Mouse (Mus musculus): ENCODE data around the gene Eif2b4. TPM values are rescaled to one million over a fixed set of nuclear protein-coding genes. Genes with fewer than 3 reads are reported as not detected.

Eif2b4 gene
- polyA plus RNA-seq, 1 experiment from 2014 or later: 58.0 TPM

- H3K27ac ChIP-seq: no peak within 1 kb of the TSS
- H3K27me3 ChIP-seq (replicated peaks): peaks cover 58% of the 10 kb centered on the region
- under 1% methylated on average over 52 of the region's 52 CpGs for WGBS
- no peaks in the 10 kb centered on the region for H3K9me3 ChIP-seq
- no peak within 1 kb of the TSS for H3K9ac ChIP-seq
- H3K4me2 ChIP-seq (replicated peaks): peak within 1 kb of the TSS; percentile 45
- H3K4me3 ChIP-seq (replicated peaks): peak within 1 kb of the TSS; percentile 0; the same call in 1 of the 2 replicates
- H3K36me3 ChIP-seq: peaks cover 2% of the 10 kb centered on the region; the same call in 1 of the 2 replicates
- peak; percentile 43; the same call in 1 of the 2 replicates for ATAC-seq
- peaks cover 11% of the 10 kb centered on the region; the same call in 1 of the 2 replicates for H3K4me1 ChIP-seq (replicated peaks)
Observed at GRCm38 (mm10) chr5:31138241-31138967, 54.8 kb downstream of the Eif2b4 start, which contains the start of gene Ucn. TSS of gene Ucn (minus strand) at chr5:31138829.

- peak overlapping the region; percentile 45 for H3K4me2 ChIP-seq (replicated peaks)
Observed at GRCm38 (mm10) chr5:31137658-31138057, 55.6 kb downstream of the Eif2b4 start.

More at GRCm38 (mm10) chr5:31137658-31138057, 55.6 kb downstream of the Eif2b4 start:
- Histone ChIP-seq H3K27me3 (replicated peaks) (peaks cover 58% of the 10 kb centered on the region), H3K4me3 (replicated peaks) (no peak overlapping the region), H3K27ac (no peak overlapping the region), H3K36me3 (no peaks in the 10 kb centered on the region), H3K9me3 (no peaks in the 10 kb centered on the region), H3K4me1 (replicated peaks) (peaks cover 11% of the 10 kb centered on the region; the same call in 1 of the 2 replicates), H3K9ac (no peak overlapping the region)
- no peak for ATAC-seq
- WGBS: 2% methylated on average over 13 of the region's 13 CpGs

Other genes with a start within 250 kb of the Eif2b4 start
- gene Cgref1, start 247.8 kb downstream of the Eif2b4 start, polyA plus RNA-seq (2015; fragmentation: Nextera tagmentation; extraction: Ambion mirVana): 36.1 and 42.8 TPM in 2 replicates
- gene Preb, start 233.1 kb downstream of the Eif2b4 start, polyA plus RNA-seq (2015; fragmentation: Nextera tagmentation; extraction: Ambion mirVana): 166 and 192 TPM in 2 replicates
- gene Tcf23, start 224.8 kb downstream of the Eif2b4 start, polyA plus RNA-seq (2015; fragmentation: Nextera tagmentation; extraction: Ambion mirVana): 2.2 and 2.3 TPM in 2 replicates
- gene Atraid, start 145.1 kb downstream of the Eif2b4 start, polyA plus RNA-seq (2015; fragmentation: Nextera tagmentation; extraction: Ambion mirVana): 164 and 171 TPM in 2 replicates
- 12.8 and 15.1 TPM in 2 replicates for gene Slc5a6, start 144.5 kb downstream of the Eif2b4 start, polyA plus RNA-seq (2015; fragmentation: Nextera tagmentation; extraction: Ambion mirVana)
- gene Cad, start 138.7 kb downstream of the Eif2b4 start, polyA plus RNA-seq (2015; fragmentation: Nextera tagmentation; extraction: Ambion mirVana): 24.2 and 25.2 TPM in 2 replicates
- not detected in 2 replicates for gene Dnajc5g, start 87.1 kb downstream of the Eif2b4 start, polyA plus RNA-seq (2015; fragmentation: Nextera tagmentation; extraction: Ambion mirVana)
- gene Slc30a3, start 85.2 kb downstream of the Eif2b4 start, polyA plus RNA-seq (2015; fragmentation: Nextera tagmentation; extraction: Ambion mirVana): 0.26 and 0.34 TPM in 2 replicates
- not detected in 2 replicates for gene Trim54, start 76.7 kb downstream of the Eif2b4 start, polyA plus RNA-seq (2015; fragmentation: Nextera tagmentation; extraction: Ambion mirVana)
- not detected in 2 replicates for gene Ucn, start 54.6 kb downstream of the Eif2b4 start, polyA plus RNA-seq (2015; fragmentation: Nextera tagmentation; extraction: Ambion mirVana)
- gene Mpv17, start 39.2 kb downstream of the Eif2b4 start, polyA plus RNA-seq (2015; fragmentation: Nextera tagmentation; extraction: Ambion mirVana): 57.1 and 67.9 TPM in 2 replicates
- gene Gm29609, start 13.5 kb downstream of the Eif2b4 start, polyA plus RNA-seq (2015; fragmentation: Nextera tagmentation; extraction: Ambion mirVana): 2.1 and 2.4 TPM in 2 replicates
- gene Gtf3c2, start 13.3 kb downstream of the Eif2b4 start, polyA plus RNA-seq (2015; fragmentation: Nextera tagmentation; extraction: Ambion mirVana): 56.6 and 63.4 TPM in 2 replicates
- 131 and 136 TPM in 2 replicates for gene Snx17, start 203 bp downstream of the Eif2b4 start, polyA plus RNA-seq (2015; fragmentation: Nextera tagmentation; extraction: Ambion mirVana)
- 8.1 and 8.8 TPM in 2 replicates for gene Zfp513, start 8.9 kb upstream of the Eif2b4 start, polyA plus RNA-seq (2015; fragmentation: Nextera tagmentation; extraction: Ambion mirVana)
- gene Ppm1g, start 27.3 kb upstream of the Eif2b4 start, polyA plus RNA-seq (2015; fragmentation: Nextera tagmentation; extraction: Ambion mirVana): 124 and 132 TPM in 2 replicates
- gene Nrbp1, start 47.4 kb upstream of the Eif2b4 start, polyA plus RNA-seq (2015; fragmentation: Nextera tagmentation; extraction: Ambion mirVana): 133 and 136 TPM in 2 replicates
- 0.33 TPM in 1 of 2 replicates, not detected in the other for gene Gm9970, start 47.8 kb upstream of the Eif2b4 start, polyA plus RNA-seq (2015; fragmentation: Nextera tagmentation; extraction: Ambion mirVana)
- 66.8 and 70.0 TPM in 2 replicates for gene Krtcap3, start 58.3 kb upstream of the Eif2b4 start, polyA plus RNA-seq (2015; fragmentation: Nextera tagmentation; extraction: Ambion mirVana)
- gene Ift172, start 97.7 kb upstream of the Eif2b4 start, polyA plus RNA-seq (2015; fragmentation: Nextera tagmentation; extraction: Ambion mirVana): 20.1 and 21.4 TPM in 2 replicates
- 27.9 and 29.6 TPM in 2 replicates for gene Fndc4, start 102.7 kb upstream of the Eif2b4 start, polyA plus RNA-seq (2015; fragmentation: Nextera tagmentation; extraction: Ambion mirVana)
- gene Gckr, start 104.0 kb upstream of the Eif2b4 start, polyA plus RNA-seq (2015; fragmentation: Nextera tagmentation; extraction: Ambion mirVana): 0.52 and 0.54 TPM in 2 replicates